Mouse (Mus musculus) mouse trophoblast stem cell (cell line): ENCODE results near the gene Ctdnep1.

ENCODE experiments used
- in situ Hi-C, 2 experiments: fragments of 300-500 bp; cut with MseI, MboI; formaldehyde crosslinking; loops; 2 replicates in 1 of 2; 3 replicates in 1 of 2; pipeline ENCODE4 v1.15.1; 2025

Ctdnep1 gene

DNA sequence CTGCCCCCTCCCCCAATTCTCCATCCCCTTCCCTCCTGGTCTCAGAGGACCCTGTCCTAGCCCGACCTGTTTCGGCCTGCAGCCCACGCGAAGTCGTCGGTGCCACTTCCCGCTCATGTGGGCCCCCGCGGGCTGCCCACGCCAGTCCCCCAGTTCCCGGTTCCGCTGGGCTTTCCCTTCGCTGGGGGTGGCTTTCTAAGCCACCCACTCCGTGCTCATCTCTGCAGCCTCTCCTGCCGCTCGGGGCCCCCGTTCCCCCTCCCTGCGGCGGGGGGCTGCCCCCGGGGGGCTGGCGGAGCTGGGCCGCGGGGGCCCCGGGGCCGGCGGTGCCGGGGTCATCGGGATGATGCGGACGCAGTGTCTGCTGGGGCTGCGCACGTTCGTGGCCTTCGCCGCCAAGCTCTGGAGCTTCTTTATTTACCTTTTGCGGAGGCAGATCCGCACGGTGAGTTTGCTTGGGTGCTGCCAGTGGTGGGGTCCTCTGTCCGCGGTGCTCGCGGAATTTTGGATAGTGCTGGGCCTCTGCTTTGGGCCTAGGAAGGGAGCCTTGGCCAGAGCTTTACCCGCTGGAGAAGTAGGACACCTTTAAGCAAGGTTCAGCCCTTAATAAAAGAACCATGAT lies at the start of gene Ctdnep1:
Gene Ctdnep1, plus strand, starts transcription at position 16 of the 622 bp plus-strand sequence.
- in situ Hi-C loops = no loop called here

DNA sequence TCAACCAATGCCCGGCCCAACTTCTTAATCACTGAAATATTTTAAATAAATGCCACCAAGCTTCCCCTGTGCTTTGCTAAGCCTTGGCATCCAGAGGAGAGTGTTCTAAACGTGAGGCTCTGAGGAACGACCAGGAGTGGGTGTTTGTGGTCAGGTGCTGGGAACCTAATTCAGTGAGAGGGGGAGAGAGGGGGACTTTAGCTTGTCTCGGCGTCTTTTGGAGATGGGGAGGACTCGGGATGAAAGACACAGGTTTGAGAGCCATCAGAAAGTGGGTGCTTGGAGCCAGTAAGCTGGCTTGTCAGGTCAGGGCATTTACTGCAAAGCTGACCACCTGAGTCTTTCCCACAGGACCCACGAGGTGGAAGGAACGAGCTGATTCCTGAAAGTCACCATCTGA lies 49.2 kb upstream of the Ctdnep1 start:
- in situ Hi-C loops = no loop called here

DNA sequence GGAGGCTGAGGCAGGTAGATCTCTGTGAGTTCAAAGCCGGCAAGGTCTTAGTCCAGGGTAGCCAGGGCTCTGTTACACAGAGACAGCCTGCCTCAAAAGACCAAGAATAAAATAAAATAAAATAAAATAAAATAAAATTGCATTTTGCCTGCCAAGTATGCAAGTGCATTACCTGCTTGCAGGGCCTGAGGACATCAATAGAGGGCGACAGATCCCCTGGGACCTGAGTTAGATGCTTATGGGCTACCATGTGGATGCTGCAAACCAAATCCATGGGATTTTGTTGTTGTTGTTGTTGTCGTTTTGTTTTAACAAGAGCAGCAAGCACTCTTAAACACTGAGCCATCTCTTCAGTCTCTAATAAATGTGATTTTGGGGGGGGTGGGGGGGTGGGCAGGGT lies 48.7 kb upstream of the Ctdnep1 start:
- in situ Hi-C loops = no loop called here

DNA sequence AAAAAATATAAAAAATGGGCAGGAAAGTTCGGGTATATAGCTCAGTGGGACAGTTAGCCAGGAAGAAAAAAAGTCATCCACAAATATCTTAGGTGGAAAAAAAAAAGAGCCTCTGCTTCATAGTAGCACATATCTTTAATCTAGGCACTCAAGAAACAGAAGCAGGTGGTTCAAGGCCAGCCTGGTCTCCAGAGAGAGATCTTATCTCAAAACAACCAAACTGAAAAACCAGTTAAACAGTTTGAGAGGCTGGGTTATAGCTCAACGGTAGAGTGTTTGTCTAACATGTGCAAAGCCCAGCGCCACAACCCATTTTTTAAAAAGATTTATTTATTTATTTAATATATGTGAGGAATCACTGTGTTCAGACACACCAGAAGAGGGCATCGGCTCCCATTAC lies 47.9 kb upstream of the Ctdnep1 start:
- in situ Hi-C loops = no loop called here

DNA sequence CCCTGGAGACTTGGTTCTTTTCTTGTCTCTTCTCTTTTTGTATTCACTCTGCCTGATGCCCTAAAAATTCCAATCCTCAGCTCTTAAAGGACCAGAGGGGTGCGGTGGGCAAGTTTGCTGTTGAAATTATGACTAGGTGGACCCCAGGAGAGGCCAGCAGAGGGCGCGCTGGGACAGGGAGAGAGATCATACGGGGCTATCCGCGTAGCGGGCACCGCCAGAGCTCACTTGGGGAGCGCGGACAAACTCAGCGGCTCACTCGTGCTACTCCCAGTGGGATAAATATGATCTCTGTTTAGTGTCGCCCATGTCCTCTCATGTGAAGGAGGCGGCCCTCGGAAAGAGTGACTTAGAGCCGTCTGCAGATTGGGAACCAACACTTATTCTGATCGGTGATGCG lies 46.8 kb upstream of the Ctdnep1 start:
- in situ Hi-C loops = no loop called here

DNA sequence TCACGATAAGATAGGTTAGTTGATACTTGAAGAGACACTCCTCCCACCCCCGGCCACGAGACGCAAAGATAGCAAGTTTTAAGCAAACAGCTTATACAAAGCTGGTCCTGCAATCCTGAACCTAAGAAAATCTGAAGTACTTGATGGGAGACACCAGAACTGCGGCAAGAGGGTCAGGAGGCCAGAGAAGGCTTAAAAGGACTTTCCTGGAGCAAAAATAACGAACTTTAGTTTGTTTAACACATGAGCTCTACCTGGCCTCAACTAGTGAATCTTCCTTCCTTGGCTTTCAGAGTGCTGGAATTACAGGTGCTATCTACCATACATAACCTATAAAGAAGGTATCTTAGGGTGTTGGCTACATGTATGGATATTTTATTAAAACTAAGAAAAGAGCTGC lies 46.3 kb upstream of the Ctdnep1 start:
- in situ Hi-C loops = no loop called here

DNA sequence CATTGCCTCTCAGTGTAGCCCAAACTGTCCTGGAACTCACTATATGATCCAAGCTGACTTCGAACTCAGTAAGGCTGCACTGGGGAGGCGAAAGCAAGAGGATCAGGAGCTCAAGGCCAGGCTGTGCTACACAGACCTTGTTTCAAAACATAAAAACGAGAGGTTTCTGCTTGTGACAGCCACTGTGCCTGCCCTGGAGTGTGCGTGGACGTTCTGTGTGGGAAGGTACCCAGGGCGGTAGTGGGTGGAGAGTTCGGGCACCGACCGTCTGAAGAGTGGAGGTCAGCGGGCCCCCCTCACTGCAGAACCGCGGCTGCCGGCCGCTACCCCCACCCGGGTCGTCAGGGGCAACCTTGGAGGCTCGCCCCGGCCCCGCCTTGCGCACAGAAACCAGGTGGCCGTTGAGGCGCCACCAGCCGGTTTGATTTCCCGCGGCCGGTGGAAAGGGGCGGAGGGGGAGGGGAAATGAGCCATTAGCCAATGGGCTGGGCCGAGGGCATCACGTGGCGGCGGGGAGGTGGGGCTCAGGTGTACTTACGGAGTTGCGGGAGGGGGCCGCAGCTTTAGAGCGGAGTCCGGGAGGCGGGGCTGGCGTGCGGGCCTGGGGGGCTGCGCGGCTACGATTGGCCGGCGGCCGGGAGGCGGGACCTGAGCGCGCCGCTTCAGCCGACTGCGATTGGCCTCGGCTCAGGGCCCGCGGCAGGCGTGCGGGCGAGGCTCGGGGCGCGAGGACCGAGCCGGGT lies 45.6 kb upstream of the Ctdnep1 start, which contains the start of gene Ybx2:
Gene Ybx2, plus strand, starts transcription at position 660 of the 743 bp plus-strand sequence.
- in situ Hi-C loops = no loop called here

DNA sequence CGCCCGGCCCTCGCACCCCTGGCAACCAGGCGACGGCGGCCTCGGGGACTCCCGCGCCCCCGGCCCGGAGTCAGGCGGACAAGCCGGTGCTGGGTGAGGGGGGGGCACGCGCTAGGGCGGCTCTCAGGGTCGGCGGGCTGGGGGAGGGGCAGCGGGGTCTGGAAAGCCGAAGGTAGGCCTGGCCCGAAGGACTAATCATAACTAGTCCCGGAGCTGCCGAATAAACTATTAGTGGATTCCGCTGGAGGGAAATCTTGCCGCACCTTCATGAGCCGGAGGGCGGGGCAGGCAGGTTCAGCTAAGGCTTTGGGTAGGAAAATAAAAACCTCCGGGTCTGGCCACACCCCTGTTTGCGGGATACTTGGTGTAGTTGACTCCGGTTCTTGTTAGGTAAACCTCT lies 44.8 kb upstream of the Ctdnep1 start:
- in situ Hi-C loops = no loop called here

DNA sequence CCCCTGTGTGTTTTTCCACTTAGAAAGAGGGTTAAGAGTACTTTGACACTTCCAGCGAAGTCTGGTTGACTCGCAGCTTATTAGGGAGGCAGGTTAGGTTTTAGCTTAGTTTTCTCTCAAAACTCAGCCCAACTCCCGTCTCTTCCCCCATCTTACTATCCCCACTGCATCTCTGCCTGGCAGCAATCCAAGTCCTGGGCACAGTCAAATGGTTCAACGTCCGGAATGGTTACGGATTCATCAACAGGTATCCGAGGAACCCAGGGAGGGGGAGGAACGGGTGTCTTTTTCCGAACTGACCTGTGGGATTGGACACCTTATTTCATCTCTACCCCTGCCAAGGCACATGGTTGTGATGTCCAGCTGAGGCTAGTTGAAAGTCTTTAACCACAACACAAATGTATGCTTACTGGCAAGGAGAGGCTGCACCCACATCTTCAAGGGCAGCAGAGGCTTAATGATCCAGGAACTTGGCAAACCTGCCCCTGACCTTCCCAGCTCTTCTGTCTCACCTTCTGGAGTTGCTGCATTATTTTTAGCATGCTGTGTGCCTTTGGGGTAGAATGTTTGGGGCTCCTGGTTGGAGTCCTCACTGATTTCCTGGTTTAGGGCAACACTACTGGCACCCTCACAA lies 44.1 kb upstream of the Ctdnep1 start:
- in situ Hi-C loops = no loop called here

DNA sequence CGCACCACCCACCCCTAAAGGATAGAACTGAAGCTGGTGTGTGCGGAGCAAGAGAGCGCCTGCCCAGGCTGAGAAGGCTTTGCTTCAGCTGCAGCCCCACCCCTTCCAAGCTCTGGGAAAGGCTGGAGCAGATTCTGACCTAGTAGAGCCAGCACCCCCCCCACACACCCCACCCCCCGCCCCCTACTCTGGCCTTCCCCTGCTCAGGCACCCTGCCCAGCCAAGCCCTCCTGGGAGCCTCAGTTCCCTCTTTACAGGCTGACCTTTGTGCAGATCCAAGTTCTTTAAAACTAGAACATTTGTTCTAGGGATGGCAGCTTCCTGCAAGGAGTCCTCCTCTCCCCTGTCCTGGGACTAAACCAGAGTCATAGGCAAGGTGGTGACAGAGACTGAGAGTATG lies 43.6 kb upstream of the Ctdnep1 start:
- in situ Hi-C loops = no loop called here

DNA sequence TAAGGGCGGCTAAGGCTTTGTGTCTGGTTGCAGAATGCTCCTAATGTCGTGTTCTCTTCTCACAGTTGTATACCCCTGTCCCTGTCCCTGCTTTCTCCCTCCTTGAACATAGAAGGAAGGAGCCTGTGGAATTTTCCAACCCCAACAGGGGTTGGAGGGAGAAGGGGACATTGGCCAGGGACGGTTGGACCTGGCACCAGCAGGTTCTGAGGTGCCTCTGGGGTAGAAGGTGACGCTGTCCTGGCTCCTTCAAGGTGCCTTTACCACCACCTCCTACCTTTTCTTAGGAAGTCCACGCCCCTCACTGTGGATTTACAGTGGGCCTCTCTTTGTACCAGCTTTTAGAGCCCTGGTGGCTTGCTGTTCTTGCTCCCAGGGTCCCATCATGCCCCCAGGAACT lies 43.1 kb upstream of the Ctdnep1 start:
- in situ Hi-C loops = no loop called here

DNA sequence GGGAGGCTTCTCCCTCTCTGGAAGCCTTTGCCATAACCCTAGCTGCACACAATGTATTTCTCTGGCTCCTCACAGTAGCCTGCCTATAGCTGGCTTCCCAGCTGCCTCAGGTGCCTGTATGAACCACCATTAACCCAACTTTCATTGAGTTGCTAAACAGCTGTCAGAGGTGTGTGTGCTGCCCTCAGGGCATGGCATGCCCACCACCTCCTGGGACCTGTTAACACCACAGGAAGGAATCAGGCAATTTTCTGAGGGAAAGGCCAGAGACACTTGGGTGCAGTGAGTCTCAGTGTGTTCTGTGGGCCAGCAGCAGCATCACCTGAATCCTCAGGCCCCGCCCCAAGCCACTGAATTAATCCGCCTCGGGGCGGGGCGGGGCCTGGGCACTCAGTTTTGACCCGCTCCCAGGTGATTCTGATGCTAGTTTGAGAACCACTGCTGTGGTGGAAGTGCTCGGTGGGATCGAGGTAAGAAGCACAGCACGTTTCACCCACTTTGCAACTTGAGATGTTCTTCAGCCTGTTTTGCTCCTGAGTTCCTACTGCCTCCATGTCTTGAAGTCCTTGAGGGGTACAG lies 42.5 kb upstream of the Ctdnep1 start:
- in situ Hi-C loops = no loop called here

DNA sequence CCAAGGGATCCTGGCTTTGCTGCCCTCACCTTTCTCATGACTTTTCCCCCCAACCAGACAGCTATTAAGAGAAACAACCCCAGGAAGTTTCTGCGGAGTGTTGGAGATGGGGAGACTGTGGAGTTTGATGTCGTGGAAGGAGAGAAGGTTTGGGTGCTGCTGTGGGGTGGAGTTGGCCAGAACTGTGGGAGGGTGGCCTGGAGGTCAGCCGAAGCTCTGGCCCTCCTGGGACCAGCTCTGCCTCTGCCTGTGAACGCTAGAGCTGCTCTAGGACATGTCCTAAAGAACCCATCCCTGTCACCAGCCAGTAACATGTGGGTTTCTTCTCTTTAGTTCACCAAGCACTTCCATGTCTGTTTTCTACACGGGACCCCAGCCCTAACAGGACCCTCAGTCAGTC lies 41.8 kb upstream of the Ctdnep1 start:
- in situ Hi-C loops = no loop called here

DNA sequence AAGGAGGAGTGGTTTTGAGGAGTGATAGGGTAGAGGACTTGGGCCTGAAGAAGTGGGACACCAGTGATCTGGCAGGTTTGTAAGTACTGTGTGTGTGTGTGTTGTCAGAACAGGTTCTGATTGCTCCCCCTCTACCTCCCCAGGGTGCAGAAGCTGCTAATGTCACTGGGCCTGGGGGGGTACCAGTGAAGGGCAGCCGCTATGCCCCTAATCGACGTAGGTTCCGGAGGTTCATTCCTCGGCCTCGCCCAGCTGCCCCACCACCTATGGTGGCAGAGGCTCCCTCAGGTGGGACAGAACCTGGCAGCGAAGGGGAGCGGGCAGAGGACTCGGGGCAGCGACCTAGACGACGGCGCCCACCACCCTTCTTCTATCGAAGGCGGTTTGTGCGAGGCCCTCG lies 41.2 kb upstream of the Ctdnep1 start:
- in situ Hi-C loops = no loop called here

DNA sequence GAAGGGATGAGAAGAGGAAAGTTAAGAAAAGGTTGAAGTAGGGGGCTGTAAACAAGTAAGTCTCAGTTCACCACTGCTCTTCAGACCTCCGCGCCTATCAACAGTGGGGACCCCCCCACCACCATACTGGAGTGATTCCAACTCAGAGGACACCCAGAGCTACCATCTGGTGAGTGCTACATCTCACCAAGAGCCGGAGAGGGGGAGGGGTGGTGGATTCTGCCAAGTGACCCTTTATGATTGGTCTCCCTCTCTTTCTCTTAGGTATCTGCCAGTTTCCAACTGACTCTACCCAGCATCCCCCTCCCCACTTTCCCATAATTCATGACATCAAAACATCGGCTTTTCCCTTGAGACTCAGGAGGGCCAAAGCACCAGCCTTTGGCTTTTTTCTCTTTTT lies 40.0 kb upstream of the Ctdnep1 start:
- in situ Hi-C loops = no loop called here

DNA sequence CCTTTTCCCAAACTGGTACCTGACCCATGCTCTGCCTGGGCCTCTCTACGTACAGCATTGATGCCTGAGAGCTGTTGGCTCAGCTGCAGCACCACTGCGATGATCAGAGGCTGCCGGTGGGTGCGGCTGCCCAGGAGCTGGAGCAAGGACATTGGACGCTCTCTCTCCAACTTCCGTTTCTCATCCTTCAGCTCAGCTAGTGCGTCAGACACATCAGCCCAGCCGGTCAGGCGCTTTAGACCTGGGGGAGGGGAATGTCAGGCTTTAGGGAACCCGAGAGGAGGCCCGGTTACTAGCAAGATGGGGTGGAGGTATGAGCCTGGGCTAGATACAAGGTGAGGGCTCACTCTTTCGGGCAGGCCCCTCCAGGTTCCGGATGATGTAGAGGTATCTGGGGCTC lies 35.7 kb upstream of the Ctdnep1 start:
- in situ Hi-C loops = no loop called here

DNA sequence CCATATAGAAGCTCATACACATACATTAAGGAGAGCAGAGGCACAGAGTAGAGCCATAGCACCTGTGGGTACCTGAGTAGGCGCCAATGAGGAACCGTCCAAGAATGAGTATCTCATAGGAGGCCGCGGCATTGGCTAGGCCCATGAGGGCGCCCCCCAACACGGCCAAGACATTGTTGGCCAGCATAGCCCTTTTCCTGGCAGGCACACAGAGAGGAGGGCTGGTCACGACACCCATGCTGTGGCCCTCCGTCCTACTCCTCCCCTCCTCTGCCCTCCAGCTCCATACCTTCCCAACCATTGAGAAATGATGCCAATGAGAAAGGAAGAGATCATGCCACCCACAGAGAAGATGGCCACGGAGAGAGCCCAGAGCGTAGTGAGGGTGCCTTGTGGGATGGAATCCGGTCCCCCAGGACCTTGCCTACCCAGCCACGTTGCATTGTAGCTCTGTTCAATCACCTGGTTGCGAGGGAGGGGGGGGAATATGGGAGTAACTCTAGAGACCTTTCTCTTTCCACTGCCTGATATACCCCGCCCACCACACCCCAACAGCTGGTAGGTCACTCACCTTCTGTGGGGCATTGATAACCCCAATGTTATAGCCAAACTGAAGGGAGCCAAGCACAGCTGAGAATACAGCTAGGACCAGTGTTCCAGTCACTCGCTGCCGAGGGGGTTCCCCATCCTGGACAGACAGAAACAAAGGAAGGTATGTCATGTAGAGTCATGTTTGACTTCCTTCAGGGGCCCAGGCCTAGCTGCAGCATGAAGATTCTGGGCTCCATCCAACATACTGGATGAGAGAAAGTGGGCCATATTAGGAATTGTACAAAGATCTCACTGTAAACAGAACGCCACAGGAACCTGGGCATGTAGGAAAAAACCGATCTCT lies 34.7 kb upstream of the Ctdnep1 start:
- in situ Hi-C loops = no loop called here

DNA sequence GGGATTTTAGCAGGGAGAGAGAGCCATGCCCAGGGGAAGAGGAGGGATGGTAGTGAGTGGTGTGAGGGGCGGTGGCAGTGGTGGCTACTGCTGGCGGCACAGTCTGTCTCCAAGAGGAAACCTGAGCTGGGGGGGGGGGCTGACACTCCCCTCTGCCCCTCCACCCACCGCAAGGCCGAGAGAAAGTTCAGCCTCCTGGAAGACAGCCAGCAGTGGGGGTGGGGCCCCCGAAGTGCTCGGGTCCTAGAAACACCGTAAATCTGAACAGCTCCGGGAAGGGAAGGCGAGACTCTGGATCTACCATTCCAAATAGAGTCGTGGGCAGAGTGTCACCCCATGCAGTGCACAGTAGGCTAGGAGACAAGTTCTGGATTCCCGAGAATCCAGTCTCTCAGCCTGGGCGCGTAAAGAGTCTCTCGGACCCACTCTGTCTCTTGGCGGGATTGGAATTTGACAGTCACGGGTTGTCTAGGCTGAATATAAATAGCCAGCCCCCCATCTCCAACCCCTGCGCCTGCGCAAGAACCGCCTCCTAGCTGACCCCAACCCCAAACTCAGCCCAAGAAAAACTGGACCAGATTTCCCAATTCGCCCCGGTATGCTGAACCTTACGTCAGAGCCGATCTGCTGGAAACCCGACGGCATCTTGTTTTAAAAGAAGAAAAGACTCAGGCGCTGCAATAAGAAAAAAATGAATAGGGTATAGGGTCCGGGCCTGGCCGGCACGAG lies 33.5 kb upstream of the Ctdnep1 start:
- in situ Hi-C loops = no loop called here

DNA sequence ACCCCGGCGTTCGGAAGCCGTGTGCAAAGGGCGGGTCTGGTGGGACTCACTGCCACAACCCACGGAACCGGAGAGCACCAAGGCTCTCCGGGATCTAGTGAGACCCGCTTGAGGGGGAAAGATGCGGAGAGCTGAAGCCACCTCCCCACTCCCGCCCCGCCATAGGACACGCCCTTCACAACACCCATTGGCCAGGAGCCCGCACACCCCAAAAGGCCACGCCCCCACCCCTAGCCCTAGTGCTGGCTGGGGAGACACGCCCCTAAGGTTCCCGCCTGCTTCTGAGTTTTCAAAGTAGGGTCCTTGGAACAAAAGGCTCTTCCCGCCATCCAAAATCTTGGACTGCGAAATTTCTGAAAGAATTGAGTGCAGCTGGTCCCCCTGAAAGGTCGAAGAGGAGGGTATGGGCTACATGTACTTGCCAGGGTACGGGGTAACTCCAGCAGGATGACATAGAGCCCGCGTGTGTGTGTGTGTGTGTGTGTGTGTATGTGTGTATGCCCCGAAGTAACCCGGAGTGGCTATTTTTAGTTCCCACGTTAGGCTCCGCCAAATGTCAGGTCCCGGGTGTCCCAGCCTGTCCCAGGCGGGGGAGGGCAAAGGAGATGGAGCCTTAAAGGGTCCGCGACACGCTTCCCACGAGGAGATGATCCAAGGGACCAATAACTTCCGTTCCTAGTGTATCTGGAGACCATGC lies 32.7 kb upstream of the Ctdnep1 start, which contains the start of gene Slc2a4:
Gene Slc2a4, minus strand, starts transcription at position 123 of the 697 bp plus-strand sequence.
- in situ Hi-C loops = no loop called here

DNA sequence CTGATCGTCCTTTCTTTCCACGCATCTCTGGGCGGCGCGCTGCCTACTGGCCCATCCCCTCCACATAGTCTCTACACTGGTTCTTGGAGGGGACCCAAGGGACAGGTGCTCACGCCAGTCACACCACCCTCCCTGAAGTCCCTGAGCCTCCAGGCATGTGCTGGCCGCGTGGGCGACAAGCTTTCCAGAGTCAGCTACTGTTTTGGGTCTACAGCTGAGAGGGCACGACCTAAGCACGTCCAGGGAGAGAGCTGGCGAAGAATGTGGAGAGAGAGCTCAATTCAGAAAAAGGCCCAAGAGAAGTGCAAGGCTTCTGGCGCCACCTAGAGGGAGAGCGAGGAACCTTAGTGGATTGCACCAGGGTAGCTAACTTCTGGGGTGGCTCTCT lies 32.2 kb upstream of the Ctdnep1 start:
- in situ Hi-C loops = no loop called here
